Mouse (Mus musculus) ES-Bruce4 (cell line): ENCODE measurements around the gene A930033H14Rik. TPM values are rescaled to one million over a fixed set of nuclear protein-coding genes. Genes with fewer than 3 reads are reported as not detected.

Source experiments
- H3K27ac ChIP-seq: 2 replicates; pipeline ENCODE4 v1.5.1; 2012; ENCODE audit warnings: low read length, inconsistent platforms; ENCODE audit not compliant: insufficient read depth
- H3K27me3 ChIP-seq: 2 replicates; pipeline ENCODE4 v1.6.1; 2012; ENCODE audit warnings: mild to moderate bottlenecking, low read length, inconsistent platforms; ENCODE audit not compliant: control insufficient read depth, poor library complexity, insufficient read depth, severe bottlenecking
- H3K36me3 ChIP-seq: 2 replicates; pipeline ENCODE4 v1.6.1; 2012; ENCODE audit warnings: inconsistent platforms, mild to moderate bottlenecking, low read length, moderate library complexity; ENCODE audit not compliant: control insufficient read depth, poor library complexity, insufficient read depth, severe bottlenecking
- H3K4me1 ChIP-seq: one replicate; pipeline ENCODE4 v1.8.1; 2011; ENCODE audit warnings: low read length; ENCODE audit not compliant: control insufficient read depth, insufficient read depth
- H3K4me3 ChIP-seq: 2 replicates; pipeline ENCODE4 v1.5.1; 2011; ENCODE audit warnings: low read depth, mild to moderate bottlenecking, low read length
- H3K9ac ChIP-seq: 2 replicates; pipeline ENCODE4 v1.6.1; 2012; ENCODE audit warnings: low read depth, mild to moderate bottlenecking, inconsistent platforms; ENCODE audit not compliant: poor library complexity, severe bottlenecking
- H3K9me3 ChIP-seq: replicated peaks from 2 replicates; pipeline ENCODE4 v1.6.1; 2012; ENCODE audit warnings: mild to moderate bottlenecking, low read length, inconsistent platforms; ENCODE audit not compliant: control insufficient read depth, poor library complexity, insufficient read depth, severe bottlenecking
- CTCF ChIP-seq: IDR thresholded peaks from one replicate; pipeline ENCODE4 v1.8.1; 2011; ENCODE audit warnings: low read depth, low read length
- EP300 ChIP-seq: IDR thresholded peaks from 2 replicates; pipeline ENCODE4 v1.6.1; 2011; ENCODE audit warnings: low read depth, low read length; ENCODE audit not compliant: insufficient read depth
- POLR2A ChIP-seq: IDR thresholded peaks from one replicate; pipeline ENCODE4 v1.8.1; 2011; ENCODE audit warnings: low read length; ENCODE audit not compliant: insufficient read depth
- polyA plus RNA-seq: library from polyadenylated mRNA; stranded (reverse); fragments of >200 nt; gene quantifications from 2 replicates; pipeline ENCODE4 v1.2.4, GENCODE M21; 2011; ENCODE audit warnings: low read depth; ENCODE audit not compliant: missing spikeins, insufficient read depth, insufficient read length

A930033H14Rik gene
- polyA plus RNA-seq, 1 experiment, result 0.40 TPM

- Histone ChIP-seq H3K27ac (no peak overlapping the region), H3K27me3 (no peaks in the 10 kb centered on the region; the same call in 1 of the 2 replicates), H3K36me3 (no peaks in the 10 kb centered on the region), H3K9ac (no peak overlapping the region), H3K9me3 (no peaks in the 10 kb centered on the region), H3K4me3 (no peak overlapping the region), H3K4me1 (no peaks in the 10 kb centered on the region)
- TF ChIP-seq POLR2A (no peak), EP300 (no peak), CTCF (no peak)
These were observed 11.4 kb upstream of the A930033H14Rik start for GRCm38 (mm10) chr10:69224276-69224675.

DNA sequence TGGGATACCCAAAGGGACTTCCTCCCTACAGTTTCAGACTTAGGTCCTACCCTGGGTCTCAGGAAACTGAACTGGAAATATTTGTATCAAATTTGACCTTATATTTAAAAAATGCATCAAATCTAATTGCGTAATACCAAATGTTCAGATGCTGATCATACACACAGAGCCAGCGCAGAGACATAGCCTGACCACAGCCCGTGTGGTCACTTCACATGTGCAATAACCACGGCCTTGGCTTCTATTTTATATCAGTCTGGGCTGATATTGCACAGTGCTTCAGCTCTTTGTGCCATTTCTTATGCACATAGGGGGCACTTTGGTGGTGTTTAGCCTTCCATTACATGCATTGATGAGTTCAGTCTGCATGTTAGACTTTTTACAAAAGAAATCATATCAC lies 10.3 kb upstream of the A930033H14Rik start:
- Histone ChIP-seq H3K4me3 (no peak overlapping the region), H3K27ac (no peak overlapping the region), H3K9me3 (no peaks in the 10 kb centered on the region), H3K27me3 (no peaks in the 10 kb centered on the region; the same call in 1 of the 2 replicates), H3K36me3 (no peaks in the 10 kb centered on the region), H3K4me1 (no peaks in the 10 kb centered on the region), H3K9ac (no peak overlapping the region)
- TF ChIP-seq CTCF (no peak), POLR2A (no peak), EP300 (no peak)

DNA sequence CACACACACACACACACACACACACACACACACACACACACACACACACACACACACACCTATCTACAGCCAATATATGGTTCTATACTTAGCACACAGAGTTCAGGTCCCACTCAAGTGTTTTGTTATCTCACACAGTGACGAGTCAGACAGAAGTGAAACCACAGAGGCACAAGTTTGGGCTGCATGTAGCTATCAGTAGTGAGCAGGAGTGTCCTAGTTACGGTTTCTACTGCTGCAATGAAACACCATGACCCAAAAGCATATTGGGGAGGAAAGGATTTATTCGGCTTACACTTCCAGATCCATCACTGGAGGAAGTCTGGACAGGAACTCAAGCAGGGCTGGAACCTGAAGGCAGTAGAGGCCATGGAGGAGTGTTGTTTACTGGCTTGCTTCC lies 9.1 kb upstream of the A930033H14Rik start:
- no peak for TF ChIP-seq POLR2A
- no peak for TF ChIP-seq EP300
- TF ChIP-seq CTCF, result no peak
- H3K36me3 ChIP-seq, result no peaks in the 10 kb centered on the region
- H3K4me1 ChIP-seq, result no peaks in the 10 kb centered on the region

GRCm38 (mm10) chr10:69221148-69221547 lies 8.2 kb upstream of the A930033H14Rik start:
- Histone ChIP-seq H3K9ac (no peak overlapping the region), H3K27ac (no peak overlapping the region), H3K4me3 (no peak overlapping the region), H3K9me3 (no peaks in the 10 kb centered on the region), H3K27me3 (no peaks in the 10 kb centered on the region; the same call in 1 of the 2 replicates), H3K4me1 (no peaks in the 10 kb centered on the region), H3K36me3 (no peaks in the 10 kb centered on the region)
- TF ChIP-seq CTCF (no peak), EP300 (no peak), POLR2A (no peak)

More for the DNA sequence above, 9.1 kb upstream of the A930033H14Rik start:
- no peak overlapping the region for H3K4me3 ChIP-seq
- no peaks in the 10 kb centered on the region; the same call in 1 of the 2 replicates for H3K27me3 ChIP-seq
- no peaks in the 10 kb centered on the region for H3K9me3 ChIP-seq
- no peak overlapping the region for H3K9ac ChIP-seq
- no peak overlapping the region for H3K27ac ChIP-seq

DNA sequence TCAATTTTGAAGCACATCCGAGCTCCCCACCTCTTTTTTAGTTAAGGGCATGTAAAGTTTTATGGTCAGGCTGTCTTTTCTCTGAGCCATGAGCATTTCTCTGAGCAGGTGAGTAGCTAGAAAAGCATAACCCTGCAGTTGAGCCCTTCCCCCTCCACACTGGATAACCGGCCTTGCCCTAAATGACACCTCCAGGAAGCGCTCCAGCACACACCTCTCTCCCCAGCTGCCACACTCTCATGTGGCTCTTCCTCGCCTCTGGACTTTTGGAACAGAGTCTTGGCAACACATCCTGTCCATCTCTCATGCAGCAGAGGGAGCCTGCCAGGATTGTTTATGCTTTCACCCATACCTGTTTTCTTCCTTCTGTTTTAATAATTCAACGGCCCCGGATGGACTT lies 7.4 kb upstream of the A930033H14Rik start:
- Histone ChIP-seq H3K4me1 (no peaks in the 10 kb centered on the region), H3K27ac (no peak overlapping the region), H3K36me3 (no peaks in the 10 kb centered on the region), H3K9ac (no peak overlapping the region), H3K9me3 (no peaks in the 10 kb centered on the region), H3K27me3 (no peaks in the 10 kb centered on the region), H3K4me3 (no peak overlapping the region)
- no peak for TF ChIP-seq POLR2A
- no peak for TF ChIP-seq EP300
- no peak for TF ChIP-seq CTCF

DNA sequence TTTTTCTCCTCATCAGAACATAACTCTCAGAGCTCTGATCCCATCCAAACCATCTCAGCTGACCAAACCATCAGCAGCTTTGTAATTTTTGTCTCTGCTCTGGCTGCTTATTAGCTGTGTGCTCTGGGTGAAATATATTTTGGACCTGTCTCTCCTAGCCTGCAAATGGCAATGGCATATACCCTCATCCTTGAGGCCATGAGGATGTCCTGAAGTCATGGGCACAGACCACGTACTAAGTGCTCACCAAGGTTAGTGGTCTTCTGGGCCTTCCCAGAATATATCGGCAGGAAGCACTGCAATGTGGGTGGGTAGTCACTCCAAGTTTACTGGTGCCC lies 6.4 kb upstream of the A930033H14Rik start:
- H3K27me3 ChIP-seq, result 0 out of 2 replicates have a peak, but pooled peaks cover 2% of the 10 kb centered on the region
- H3K9me3 ChIP-seq, result no peaks in the 10 kb centered on the region
- H3K36me3 ChIP-seq, result no peaks in the 10 kb centered on the region
- TF ChIP-seq EP300 (no peak), CTCF (no peak), POLR2A (no peak)
- no peaks in the 10 kb centered on the region for H3K4me1 ChIP-seq
- no peak overlapping the region for H3K9ac ChIP-seq
- H3K4me3 ChIP-seq, result no peak overlapping the region
- no peak overlapping the region for H3K27ac ChIP-seq
